Mouse (Mus musculus): ENCODE results near the gene Omt2b.

The Omt2b gene

DNA sequence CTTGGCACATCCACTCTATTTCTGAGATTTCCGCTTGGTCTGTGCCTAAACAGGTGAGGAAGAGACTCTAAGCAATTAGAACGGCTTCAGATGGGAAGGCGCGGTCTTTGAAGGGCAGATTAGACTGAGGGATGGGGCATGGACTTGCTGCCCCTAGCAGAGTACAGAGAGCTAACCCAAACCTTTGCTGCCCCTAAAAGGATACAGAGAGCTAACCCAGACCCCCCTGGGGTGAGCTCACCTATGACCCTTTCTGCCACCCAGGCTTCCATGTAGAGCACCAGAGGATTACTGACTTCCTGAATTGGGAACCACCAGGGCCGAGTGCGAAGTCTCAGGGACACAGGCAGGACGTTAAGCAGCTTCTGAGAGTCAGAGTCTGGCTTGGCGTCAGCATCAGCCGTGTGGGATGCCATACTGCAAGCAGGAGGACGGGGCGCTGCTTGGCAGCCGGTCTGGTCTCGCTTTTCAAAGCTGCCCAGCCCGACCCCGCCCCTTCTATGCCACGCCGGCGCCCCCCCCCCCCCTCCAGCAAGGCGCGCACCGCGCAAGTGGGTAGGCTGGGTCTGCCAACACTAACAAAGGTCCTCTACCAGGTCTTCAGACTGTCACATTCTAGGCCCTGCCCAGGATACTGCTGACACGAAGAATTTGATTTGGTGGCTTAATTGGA, 50.9 kb downstream of the Omt2b start, which contains the start of gene Ooep:
Gene Ooep, minus strand, starts transcription at position 613 of the 673 bp plus-strand sequence.
- peak; percentile 28 for DNase-seq (ENCODE audit: low read depth, low spot score)
